Mouse (Mus musculus) layer of hippocampus, adult 9-11 months (tissue): ENCODE data around the gene 2210016L21Rik.

Source experiments
- DNase-seq: peaks from one replicate; pipeline ENCODE4 v3.0.0; 2022

Gene 2210016L21Rik

GRCm38 (mm10) chr5:114980122-114980748, 38.3 kb downstream of the 2210016L21Rik start:
- DNase-seq = no peak

DNA sequence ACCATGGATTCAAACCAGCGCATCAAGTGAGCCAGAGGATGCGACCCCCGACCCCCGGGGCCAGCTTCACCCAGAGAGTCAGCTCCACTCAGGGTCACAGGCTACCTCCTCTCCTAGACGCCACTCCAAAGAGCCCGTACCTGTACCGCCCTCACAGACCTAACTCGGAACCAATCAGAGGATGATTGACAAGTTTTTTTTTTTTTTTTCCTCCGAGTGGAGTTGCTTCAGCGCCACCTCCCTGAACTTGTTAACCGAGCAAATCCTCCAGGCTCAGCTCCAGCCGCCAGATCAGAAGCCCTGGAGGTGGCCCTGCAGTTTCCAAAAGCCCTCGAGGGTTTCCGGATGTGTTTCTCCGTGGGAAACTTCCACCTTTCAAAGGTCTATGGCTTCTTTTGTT, 40.0 kb downstream of the 2210016L21Rik start:
- DNase-seq = no peak

DNA sequence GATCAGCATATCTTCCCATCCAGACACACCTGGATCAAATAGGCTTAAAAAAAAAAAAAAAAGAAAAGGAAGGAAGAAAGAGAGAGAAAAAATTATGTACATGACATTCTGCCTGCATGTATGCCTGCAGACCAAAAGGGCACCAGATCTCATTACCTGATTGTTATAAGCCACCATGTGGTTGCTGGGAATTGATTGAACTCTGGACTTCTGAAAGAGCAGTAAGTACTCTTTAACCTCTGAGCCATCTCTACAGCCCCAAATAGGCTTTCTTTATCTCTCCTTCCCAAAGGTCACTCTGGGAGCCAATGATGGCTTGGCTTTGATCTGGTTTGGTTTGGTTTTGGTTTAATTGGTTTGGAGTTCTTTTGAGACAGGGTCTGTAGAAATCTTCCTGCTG, 43.1 kb downstream of the 2210016L21Rik start:
- DNase-seq = no peak

- DNase-seq = no peak
Observed at GRCm38 (mm10) chr5:114996447-114996846, 54.5 kb downstream of the 2210016L21Rik start.

DNA sequence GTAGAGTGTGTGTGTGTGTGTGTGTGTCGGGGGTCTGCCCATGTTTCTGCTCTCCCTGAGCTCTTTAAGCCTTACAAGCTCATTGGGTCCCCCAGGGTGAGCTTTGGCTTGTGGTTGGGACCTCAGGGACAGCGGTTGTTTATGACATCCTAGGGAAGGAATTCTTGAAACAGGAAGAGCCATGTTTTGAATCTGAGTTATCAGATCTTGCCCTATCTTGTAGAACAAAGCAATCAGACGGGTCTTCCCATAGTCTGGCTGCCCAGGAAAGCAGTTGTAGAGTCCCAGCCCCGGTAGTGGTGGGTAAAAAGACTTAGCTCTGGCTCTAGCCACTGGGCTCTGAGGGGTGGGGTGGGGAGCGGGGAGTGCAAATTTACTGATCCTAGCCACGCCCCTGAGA, 55.4 kb downstream of the 2210016L21Rik start:
- no peak for DNase-seq
